Mouse (Mus musculus): ENCODE results near the gene Srarp. TPM values are rescaled to one million over a fixed set of nuclear protein-coding genes. Genes with fewer than 3 reads are reported as not detected.

Gene Srarp
- polyA plus RNA-seq, 1 experiment = 12.9 TPM

GRCm38 (mm10) chr4:141429381-141429780 lies 6.5 kb downstream of the Srarp start:
- no peak overlapping the region for H3K27ac ChIP-seq (ENCODE audit: insufficient read depth, low read length)
- H3K4me3 ChIP-seq (replicated peaks; ENCODE audit: insufficient read depth, low read depth, low read length) = no peak overlapping the region
- no peak for TF ChIP-seq CTCF (IDR thresholded peaks at IDR 0.05; ENCODE audit: borderline replicate concordance, insufficient read depth, low read depth, low read length)
- no peak for TF ChIP-seq POLR2A (IDR thresholded peaks at IDR 0.05; ENCODE audit: borderline replicate concordance, insufficient read depth, low read length)
- 63% methylated on average over 6 of the region's 6 CpGs for WGBS
- no peak for DNase-seq
- H3K27me3 ChIP-seq (ENCODE audit: control insufficient read depth, insufficient read depth, low read length) = no peaks in the 10 kb centered on the region
- H3K4me1 ChIP-seq (ENCODE audit: control insufficient read depth, insufficient read depth, low read length) = peaks cover 5% of the 10 kb centered on the region; the same call in 1 of the 2 replicates

- no peak for TF ChIP-seq POLR2A (IDR thresholded peaks at IDR 0.05; ENCODE audit: borderline replicate concordance, insufficient read depth, low read length)
- TF ChIP-seq CTCF (IDR thresholded peaks at IDR 0.05; ENCODE audit: borderline replicate concordance, insufficient read depth, low read depth, low read length) = no peak
- 94% methylated on average over 13 of the region's 13 CpGs for WGBS
- Histone ChIP-seq H3K27me3 (ENCODE audit: control insufficient read depth, insufficient read depth, low read length) (no peaks in the 10 kb centered on the region), H3K4me3 (replicated peaks; ENCODE audit: insufficient read depth, low read depth, low read length) (no peak overlapping the region), H3K27ac (ENCODE audit: insufficient read depth, low read length) (no peak overlapping the region), H3K4me1 (ENCODE audit: control insufficient read depth, insufficient read depth, low read length) (0 out of 2 replicates have a peak, but pooled peaks cover under 1% of the 10 kb centered on the region)
- DNase-seq = no peak
Measured at GRCm38 (mm10) chr4:141427921-141428320, 8.0 kb downstream of the Srarp start.

GRCm38 (mm10) chr4:141426796-141427745 lies 8.8 kb downstream of the Srarp start:
- DNase-seq = no peak
- Histone ChIP-seq H3K4me1 (ENCODE audit: control insufficient read depth, insufficient read depth, low read length) (no peaks in the 10 kb centered on the region), H3K4me3 (replicated peaks; ENCODE audit: insufficient read depth, low read depth, low read length) (no peak overlapping the region), H3K27ac (ENCODE audit: insufficient read depth, low read length) (no peak overlapping the region), H3K27me3 (ENCODE audit: control insufficient read depth, insufficient read depth, low read length) (no peaks in the 10 kb centered on the region)
- WGBS = 92% methylated on average over 10 of the region's 10 CpGs
- TF ChIP-seq POLR2A (IDR thresholded peaks at IDR 0.05; ENCODE audit: borderline replicate concordance, insufficient read depth, low read length) = no peak
- TF ChIP-seq CTCF (IDR thresholded peaks at IDR 0.05; ENCODE audit: borderline replicate concordance, insufficient read depth, low read depth, low read length) = no peak

- Histone ChIP-seq H3K27me3 (ENCODE audit: control insufficient read depth, insufficient read depth, low read length) (no peaks in the 10 kb centered on the region), H3K4me3 (replicated peaks; ENCODE audit: insufficient read depth, low read depth, low read length) (peak overlapping the region; percentile 62), H3K4me1 (ENCODE audit: control insufficient read depth, insufficient read depth, low read length) (peaks cover 9% of the 10 kb centered on the region), H3K27ac (ENCODE audit: insufficient read depth, low read length) (no peak overlapping the region)
- 4% methylated on average over 36 of the region's 36 CpGs for WGBS
- TF ChIP-seq POLR2A (IDR thresholded peaks at IDR 0.05; ENCODE audit: borderline replicate concordance, insufficient read depth, low read length) = no peak
- no peak for TF ChIP-seq CTCF (IDR thresholded peaks at IDR 0.05; ENCODE audit: borderline replicate concordance, insufficient read depth, low read depth, low read length)
- DNase-seq = peak; percentile 51 to 61
Measured at GRCm38 (mm10) chr4:141425484-141426479, 10.1 kb downstream of the Srarp start.

DNA sequence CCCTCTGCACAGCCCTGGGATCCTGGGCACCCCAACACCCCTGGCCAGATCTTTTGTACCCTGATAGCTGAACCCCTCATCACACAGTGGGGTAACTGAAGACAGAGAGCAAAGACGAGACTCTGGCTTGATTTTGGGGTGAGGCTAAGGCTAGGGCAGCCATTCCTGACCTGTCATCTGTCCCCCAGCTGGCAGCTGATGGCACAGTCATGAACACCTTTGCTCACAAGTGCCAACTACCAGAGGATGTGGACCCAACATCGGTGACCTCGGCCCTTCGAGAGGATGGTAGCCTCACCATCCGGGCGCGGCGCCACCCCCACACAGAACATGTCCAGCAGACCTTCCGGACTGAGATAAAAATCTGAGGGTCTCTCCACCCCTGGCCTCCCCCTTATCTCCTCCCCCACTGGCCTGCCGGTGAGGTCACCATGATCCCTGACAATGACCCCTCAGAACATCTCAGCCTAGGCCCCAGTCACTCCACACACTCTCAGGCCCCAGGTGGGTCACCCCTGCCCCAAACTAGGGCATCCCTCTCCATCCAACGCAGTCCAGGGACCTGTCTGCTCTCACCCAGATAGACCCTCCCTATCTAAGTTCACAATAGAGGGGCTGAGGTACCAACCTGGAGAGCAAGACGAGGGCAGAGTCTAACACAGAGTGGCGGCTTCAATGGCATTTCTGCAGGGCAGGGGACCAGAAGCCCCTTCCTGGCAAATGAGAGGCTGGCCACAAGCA lies 12.0 kb downstream of the Srarp start:
- H3K4me3 ChIP-seq (replicated peaks; ENCODE audit: insufficient read depth, low read depth, low read length) = no peak overlapping the region
- WGBS = 95% methylated on average over 13 of the region's 13 CpGs
- peaks cover 9% of the 10 kb centered on the region for H3K4me1 ChIP-seq (ENCODE audit: control insufficient read depth, insufficient read depth, low read length)
- H3K27ac ChIP-seq (ENCODE audit: insufficient read depth, low read length) = no peak overlapping the region
- H3K27me3 ChIP-seq (ENCODE audit: control insufficient read depth, insufficient read depth, low read length) = no peaks in the 10 kb centered on the region
- DNase-seq = no peak
- TF ChIP-seq POLR2A (IDR thresholded peaks at IDR 0.05; ENCODE audit: borderline replicate concordance, insufficient read depth, low read length) (no peak), CTCF (IDR thresholded peaks at IDR 0.05; ENCODE audit: borderline replicate concordance, insufficient read depth, low read depth, low read length) (no peak)

- no peak for DNase-seq
- Histone ChIP-seq H3K27ac (ENCODE audit: insufficient read depth, low read length) (no peak overlapping the region), H3K27me3 (ENCODE audit: control insufficient read depth, insufficient read depth, low read length) (no peaks in the 10 kb centered on the region), H3K4me1 (ENCODE audit: control insufficient read depth, insufficient read depth, low read length) (peaks cover 9% of the 10 kb centered on the region), H3K4me3 (replicated peaks; ENCODE audit: insufficient read depth, low read depth, low read length) (no peak overlapping the region)
- no peak for TF ChIP-seq POLR2A (IDR thresholded peaks at IDR 0.05; ENCODE audit: borderline replicate concordance, insufficient read depth, low read length)
- no peak for TF ChIP-seq CTCF (IDR thresholded peaks at IDR 0.05; ENCODE audit: borderline replicate concordance, insufficient read depth, low read depth, low read length)
- 88% methylated on average over 5 of the region's 5 CpGs for WGBS
Measured at GRCm38 (mm10) chr4:141423288-141423687, 12.6 kb downstream of the Srarp start.

DNA sequence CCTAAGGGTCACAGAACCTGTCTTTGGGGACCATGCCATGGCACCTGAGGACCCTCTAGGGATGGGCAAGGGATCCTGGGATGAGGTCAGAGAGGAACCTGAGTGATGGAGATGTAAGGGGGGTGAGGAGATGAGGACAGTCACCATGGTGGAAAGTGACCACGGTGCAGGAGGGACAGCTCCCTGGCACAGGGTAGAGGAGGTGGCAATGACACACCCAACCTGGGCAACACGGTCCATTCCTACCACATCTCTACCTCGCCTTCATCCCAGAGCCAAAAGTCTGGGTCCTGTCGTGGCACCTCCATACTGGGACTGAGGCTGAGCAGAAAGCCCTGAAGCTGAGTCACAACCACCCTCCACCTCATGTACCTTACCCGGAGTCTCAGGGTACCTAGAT lies 13.1 kb downstream of the Srarp start:
- Histone ChIP-seq H3K4me1 (ENCODE audit: control insufficient read depth, insufficient read depth, low read length) (peaks cover 9% of the 10 kb centered on the region), H3K27ac (ENCODE audit: insufficient read depth, low read length) (no peak overlapping the region), H3K27me3 (ENCODE audit: control insufficient read depth, insufficient read depth, low read length) (no peaks in the 10 kb centered on the region), H3K4me3 (replicated peaks; ENCODE audit: insufficient read depth, low read depth, low read length) (no peak overlapping the region)
- WGBS = 93% methylated on average over 5 of the region's 5 CpGs
- DNase-seq = no peak
- TF ChIP-seq CTCF (IDR thresholded peaks at IDR 0.05; ENCODE audit: borderline replicate concordance, insufficient read depth, low read depth, low read length) = no peak
- no peak for TF ChIP-seq POLR2A (IDR thresholded peaks at IDR 0.05; ENCODE audit: borderline replicate concordance, insufficient read depth, low read length)

Data from cerebellum, adult 2 months (tissue).